Mouse (Mus musculus): ENCODE measurements around the gene Aldh8a1.

Aldh8a1 gene

DNA sequence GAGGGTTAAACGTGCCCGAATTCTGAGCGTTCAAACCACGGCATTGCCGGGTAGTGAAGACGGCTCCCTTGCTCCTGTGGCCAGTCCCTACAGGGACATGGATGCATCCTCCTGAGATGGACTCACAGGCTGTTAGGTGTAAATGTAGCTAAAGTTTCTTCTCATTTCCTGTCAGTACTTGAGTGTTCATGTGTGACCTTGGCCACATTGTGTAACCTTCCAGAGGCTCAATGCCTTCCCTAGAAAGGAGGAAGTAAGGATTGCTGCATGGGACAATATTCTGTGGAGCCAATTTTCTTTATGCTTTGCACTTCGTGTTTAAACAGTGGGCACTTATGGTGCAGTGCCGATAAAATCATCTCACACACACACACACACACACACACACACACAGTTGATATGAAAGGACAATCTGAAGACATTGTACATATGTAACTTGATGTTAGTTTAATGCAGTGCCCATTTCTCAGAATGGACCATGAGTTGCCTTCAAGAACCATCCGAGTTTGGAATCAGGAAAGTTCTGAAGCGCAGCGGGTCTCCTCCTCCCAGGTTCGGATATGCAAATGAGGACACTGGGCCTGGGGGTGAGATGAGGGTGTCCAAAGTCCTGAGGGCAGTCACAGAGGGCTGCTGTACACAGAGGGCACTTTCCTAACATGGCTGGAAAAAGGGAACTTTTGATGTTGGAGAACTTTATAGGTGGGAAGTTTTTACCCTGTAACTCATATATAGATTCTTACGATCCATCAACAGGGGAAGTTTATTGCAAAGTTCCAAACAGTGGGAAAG, at the start of gene Aldh8a1:
Gene Aldh8a1 (plus strand): TSS at position 610 of the 792 bp plus-strand sequence.
- DNase-seq = no peak

DNA sequence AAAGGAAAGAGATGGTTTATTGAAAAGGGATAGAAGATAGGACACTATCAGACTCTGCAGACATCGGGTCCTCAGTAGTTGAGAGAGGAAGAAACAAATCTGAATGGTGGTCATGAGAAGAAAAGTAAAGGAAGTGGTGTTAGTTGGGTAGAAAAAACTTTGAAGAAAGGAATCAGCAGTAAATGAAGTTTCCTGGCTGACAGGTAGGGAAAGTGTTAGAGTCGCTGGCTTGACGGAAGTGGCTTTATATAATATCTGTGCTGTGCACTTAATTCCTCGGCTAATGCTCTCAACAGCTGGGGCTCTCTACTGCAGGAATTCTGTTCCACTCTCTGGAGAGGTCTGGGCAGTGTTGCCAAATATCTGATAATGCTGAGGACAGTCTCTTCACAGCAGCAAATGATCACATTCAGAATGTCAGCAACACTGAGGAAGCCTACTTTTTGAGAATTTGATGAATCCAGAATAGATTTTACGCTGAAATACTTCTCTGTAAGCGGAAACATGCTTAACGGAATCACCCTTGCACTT, 49.4 kb upstream of the Aldh8a1 start:
- DNase-seq = peak; percentile 19

DNA sequence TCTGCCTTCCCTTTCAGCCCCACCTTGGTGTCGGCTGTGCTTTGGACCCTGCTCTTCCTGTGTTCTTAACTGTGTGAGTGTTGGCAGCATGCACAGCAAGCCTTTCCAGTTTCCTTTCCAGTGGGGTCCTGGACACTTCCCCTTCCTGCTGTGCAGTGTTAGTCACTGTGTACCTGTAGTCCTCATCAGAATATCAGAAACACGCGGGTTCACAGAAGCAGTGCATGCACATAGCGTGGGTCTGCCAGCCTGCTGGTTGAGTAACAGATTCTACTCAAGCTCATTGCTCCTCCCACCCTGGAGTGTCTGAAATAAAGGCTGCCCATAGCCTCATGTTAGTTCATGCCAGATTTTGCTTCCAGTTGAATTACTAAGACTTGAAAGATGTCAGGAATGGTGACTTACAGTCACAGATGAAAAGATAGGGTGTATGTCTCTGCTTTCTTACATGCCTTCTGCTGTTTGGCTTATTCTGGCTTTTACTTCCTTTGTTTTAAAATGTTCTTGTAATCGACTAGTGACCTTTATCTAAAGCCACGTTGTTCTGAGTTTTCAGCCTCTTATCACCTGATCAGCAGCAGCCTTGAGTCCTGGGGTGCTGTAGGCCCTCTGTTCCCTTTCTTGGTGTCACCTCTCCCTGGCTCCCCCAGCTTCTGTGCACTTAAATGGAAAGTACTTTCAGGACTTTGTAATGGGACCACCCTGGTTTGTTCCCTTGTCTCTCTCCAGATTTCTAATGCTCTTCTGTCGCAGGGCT, 42.6 kb upstream of the Aldh8a1 start:
- DNase-seq = peak; percentile 6

DNA sequence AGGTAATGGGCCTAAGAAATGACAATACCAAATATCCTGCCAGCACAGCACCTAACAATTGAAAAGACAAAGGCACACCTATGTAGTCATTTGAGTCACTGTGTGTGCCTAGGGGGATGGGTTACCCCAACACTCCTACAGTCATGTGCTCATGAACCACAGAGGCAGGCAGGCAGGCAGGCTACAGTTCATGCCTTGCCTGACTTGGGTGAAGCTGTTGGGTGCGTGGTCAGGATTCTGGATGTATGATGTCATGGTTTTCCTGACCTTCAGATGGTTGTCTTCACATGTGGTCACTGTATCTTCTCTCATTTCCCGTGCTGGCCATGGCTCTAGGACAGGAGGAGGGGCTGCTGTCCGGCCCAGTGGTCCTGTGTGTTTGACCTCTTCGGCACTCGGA, 41.6 kb upstream of the Aldh8a1 start:
- no peak for DNase-seq

DNA sequence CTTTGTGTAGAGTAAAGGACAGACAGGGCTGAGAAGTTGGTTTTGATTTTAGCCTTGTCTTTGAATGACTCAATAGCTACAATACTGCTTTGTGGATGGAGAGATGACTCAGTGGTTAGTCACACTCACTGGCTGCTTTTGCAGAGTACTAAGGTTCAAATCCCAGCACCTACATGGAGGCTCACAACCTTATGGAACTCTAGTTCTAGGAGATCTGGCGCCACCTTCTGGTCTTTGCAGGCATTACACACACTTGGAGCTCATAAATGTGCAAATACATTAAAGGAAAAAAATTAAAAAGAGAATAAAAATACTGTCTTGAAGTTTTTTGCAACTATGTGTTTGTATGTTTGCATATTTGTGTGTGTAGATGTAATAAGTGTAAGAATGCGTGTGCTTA, 39.9 kb upstream of the Aldh8a1 start:
- peak; percentile 49 for DNase-seq

DNA sequence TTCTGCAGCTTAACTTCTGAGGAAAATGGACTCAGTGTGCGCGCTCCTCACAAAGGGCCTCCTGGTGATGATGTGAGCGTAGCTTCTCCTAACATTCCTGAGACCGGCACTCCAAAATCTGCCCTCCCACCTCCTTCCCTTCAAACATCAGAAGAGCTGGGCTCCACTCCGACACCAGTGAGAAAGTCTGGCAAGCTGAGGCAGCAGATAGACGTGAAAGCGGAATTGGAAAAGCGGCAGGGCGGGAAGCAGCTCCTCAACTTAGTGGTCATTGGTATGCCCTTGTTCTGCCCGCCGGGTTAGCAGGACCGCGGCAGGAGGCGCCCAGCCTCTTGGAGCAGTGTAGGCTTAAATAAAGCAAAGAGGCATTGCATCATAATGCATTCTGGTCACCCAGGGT, 35.4 kb upstream of the Aldh8a1 start:
- no peak for DNase-seq

DNA sequence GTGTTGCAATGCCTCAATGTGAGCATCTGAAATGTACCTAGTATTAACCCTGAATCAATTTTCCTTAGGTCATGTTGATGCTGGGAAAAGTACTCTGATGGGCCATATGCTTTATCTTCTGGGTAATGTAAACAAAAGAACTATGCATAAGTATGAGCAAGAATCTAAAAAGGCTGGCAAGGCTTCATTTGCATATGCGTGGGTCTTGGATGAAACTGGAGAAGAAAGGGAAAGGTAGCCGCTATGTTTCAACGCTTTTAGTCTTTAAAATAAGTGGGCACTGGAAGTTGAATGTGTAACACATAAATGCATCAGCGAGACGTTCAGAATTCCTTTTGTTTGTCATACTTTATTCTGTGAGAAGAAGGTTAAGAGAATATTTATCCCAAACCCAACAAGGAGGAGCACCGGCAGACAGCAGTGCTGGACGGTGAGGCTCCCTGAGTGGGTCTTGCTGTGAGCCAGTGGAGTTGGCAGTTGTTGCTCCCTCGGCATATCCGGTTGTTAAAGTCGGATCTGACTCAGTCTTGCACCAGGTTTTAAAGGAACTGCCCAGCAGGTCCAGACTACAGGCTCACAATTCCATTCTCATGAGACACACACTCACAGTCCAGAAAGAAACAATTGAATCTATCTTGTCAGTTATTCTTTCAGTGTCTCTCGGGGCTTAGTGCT, 34.6 kb upstream of the Aldh8a1 start:
- no peak for DNase-seq

DNA sequence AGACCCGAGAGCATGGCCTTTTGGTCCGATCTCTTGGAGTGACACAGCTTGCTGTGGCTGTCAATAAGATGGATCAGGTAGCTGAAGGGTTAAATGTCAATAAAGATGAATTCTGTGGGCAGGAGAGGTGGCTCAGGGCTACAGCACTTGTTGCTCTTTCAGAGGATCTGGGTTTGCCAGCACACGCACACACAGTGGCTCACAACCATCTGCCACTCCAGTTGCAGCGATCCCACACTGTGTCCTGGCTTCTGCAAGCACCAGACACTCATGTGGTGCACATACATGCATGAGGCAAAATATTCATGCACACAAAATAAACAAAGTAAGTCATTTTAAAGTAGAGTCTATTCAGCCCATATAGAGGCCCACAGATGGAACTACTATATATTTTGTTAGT, 29.8 kb upstream of the Aldh8a1 start:
- DNase-seq = no peak

DNA sequence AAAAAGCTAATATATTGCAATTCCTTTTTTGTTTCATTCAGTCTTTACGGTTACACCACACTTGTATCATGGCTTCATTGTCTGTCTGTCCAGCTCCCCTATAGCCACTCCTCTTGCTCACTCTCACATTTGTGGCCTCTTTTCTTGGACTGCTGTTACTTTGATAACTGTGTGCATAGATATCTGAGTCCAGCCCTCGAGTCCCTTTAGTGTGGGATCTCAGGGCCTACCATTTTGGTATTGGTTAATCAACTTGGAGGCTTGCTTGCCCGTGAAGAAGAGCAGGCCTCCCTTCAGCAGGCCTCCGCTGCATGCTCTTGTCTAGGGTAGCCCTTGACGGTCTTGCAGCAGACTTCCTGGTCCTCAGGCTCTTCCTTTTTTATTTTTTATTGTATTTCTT, 27.6 kb upstream of the Aldh8a1 start:
- no peak for DNase-seq

DNA sequence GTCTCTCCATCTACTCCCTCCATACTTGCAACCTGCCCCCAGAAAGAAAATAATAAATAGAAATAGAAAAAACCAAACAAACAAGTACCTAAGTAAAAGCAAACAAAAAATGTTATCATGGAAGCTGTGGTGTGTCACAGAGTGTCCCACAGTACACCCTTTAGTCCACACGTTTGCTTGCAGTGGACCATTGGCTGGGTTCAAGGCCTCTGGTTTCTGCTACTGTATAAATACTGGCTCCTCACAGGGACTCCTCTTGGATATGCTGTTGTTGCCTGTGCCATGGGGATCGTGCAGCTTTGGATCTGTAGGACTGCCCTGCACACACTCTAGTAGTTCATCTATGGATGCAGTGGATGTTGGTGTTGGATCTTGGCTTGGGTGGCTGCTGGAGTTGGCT, 27.1 kb upstream of the Aldh8a1 start:
- no peak for DNase-seq

DNA sequence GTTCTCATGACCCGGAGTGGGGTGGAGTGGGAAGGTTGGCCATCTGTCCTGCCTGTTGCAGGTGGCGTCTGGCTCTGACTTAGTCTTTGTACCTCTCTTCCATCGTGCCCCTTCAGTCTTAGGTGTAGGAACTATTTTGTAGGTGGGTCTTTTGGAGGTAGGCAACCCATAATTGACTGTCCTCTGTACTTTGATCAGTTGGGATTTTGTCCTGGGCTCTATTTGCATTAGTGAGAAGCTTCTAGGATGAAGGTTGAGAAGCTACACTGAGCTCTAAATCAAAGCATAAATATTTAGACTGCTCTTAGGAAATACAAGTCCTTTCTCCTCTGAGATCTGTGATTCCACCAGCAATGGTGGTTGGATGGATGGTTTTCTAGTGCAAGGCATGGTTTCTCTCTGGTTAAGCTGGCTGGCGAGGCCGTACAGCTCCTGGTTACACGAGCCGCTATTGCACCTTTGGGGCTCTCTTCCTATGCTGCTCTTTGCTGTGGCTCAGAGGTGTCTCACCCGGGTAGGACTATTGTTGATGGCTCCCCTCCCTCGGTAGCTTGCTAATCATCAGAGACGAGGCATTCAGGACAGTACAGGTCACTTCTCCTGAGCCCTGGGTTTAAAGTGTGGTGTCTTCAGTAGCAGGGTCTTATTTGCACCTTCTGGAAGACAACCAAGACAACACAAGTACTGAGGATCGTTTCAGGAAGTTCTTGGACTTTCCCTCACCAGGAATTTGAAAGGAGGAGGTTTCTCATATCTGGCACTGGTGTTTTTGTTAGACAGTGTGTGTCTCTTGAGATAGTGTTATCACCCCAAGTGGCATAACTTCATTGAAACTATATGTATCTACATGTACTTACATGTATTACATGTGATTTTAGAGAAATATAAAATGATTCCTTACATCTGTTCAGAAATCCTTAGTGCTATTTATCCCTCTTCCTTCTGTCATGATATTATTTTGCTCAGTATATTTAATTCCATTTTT, 26.3 kb upstream of the Aldh8a1 start:
- no peak for DNase-seq

DNA sequence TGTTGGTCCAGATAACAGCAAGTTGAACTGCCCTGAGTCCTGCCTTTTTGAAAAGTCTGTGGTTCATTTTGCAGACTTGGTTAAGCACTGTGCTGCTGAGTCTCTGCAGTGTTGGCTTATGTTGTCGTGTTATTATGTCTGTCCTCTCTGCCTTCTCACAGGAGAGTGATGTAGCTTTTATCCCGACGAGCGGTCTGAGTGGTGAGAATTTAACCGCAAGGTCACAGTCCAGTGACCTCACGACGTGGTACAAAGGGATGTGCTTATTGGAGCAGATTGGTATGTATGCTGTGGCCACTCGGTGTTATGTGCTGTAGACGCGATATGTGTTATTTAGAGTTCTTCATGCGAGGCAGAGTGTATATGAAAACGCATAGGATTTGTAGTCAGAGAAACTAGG, 25.3 kb upstream of the Aldh8a1 start:
- no peak for DNase-seq

DNA sequence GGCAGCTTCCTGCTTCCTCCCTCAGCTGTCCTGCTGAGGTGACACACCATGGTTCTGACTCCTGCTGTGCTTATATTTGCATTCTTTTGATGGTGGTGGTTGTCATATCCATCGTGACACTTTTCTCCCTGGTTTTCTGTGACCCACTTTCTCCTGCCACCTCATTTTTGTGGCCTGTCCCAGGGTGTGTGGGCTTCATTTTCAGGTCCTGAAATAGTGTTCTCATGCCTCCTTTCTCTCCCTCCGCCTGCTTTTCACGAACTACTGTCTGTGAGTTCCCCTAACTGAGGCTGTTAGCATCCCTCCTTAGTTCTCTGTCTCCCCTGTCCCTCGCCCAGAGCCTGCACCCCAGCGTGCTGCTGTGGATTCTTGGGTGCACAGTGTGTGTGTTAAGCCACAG, 23.2 kb upstream of the Aldh8a1 start:
- DNase-seq = no peak

DNA sequence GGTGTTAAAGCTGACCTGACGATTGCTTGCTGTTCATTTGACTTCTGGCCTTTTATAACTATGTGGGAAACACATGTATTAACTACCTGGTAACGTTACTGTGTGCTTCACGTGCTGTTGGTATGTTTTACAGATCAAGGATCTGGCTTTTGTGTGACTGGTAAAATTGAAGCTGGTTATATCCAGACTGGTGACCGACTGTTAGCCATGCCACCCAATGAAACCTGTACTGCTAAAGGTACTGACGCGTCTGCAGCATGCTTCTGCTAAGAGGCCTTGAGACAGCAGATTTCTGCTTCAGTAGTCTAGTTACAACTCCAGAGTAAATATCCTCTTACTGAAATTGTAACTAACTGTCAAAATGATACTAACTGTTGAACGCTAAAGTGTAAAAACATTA, 22.6 kb upstream of the Aldh8a1 start:
- no peak for DNase-seq

DNA sequence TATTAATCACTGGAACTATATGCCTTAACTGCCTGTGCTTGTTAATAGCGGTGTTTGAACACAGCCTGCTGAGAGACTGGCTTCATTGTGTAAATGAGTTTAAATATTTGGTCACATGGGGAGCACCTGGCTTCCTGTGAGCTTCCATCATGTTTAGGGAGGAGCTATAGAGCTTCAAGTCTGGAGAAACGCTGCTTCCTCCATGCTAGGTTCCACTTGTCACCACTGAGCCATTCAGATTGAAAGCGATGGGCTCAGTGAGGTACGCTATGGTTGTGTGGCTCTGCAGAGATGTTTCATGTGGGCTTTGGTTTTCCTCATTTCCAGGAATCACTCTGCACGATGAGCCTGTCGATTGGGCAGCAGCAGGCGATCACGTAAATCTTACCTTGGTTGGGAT, 19.1 kb upstream of the Aldh8a1 start:
- no peak for DNase-seq

DNA sequence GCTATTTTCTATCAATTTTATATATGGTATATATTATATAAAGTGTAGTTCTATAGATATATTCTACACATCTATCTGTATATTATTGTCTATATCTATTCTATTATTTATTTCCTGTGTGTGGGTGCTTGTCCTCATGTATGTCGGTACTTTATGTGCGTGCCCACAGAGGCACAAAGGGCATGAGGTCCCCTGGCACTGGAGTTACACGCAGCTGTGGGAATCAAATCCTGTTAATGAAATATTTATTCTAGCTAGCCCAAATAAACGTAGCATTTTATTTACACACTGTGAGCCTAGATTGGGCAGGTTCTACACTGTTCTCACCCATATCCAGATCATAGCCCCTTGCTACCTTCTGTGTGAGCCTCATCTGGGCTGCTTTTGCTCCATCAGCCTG, 18.0 kb upstream of the Aldh8a1 start:
- DNase-seq = no peak

DNA sequence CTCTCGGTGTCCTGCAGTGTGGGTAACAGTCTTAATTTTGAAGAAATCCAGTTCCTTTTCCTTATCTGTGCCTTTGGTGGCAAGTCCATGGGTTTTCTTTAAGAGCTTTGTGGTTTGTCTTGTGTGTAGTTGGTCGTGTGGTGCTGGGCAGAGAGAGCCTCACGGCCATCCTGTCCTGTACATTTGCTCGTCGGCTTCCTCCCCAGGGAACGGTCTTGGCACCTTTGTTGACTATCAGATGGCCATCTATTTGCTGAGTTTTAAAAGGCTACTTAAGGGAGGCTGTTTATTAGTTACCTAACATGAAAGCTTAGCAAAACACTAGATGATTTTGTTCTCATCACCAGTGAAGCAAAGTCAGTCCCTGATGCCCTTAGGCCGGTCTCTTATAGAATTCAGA, 15.2 kb upstream of the Aldh8a1 start:
- DNase-seq = no peak

DNA sequence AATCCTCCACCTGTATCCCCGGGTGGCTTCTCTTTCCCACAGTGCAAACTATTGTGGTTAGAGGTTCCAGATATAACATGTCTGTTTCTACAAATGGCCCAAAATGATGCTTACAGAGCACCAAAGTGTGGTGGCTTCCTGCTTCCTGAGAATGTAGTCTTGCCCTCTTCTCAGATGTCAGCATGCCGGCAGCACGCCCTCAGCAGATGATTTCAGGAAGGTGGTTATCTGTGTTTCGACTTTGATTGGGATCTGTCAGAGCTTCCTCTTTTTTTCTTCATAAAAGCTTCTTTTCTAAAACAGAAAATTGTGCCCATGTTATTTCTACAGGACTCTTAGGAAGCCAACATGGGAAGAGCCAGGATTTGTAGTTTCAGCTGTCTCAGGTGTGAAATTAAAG, 13.8 kb upstream of the Aldh8a1 start:
- no peak for DNase-seq

DNA sequence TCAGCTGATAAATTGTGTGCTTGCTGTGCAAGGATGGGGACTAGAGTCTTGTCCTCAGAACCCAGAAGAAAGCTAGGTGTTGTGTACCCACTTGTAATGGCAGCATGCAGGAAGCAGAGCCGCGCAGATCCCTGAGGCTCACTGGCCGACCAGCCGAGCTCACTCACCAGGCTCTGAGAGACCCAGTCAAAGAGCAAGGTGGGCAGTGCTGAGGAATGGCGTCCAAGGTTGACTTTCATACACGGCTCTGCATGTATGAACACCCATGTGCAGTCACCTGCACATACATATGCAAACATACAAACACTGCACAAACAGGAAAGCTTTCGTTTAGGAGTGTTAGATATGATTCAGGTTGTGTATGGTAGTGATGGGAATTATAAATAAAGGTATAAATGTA, 12.1 kb upstream of the Aldh8a1 start:
- DNase-seq = no peak

DNA sequence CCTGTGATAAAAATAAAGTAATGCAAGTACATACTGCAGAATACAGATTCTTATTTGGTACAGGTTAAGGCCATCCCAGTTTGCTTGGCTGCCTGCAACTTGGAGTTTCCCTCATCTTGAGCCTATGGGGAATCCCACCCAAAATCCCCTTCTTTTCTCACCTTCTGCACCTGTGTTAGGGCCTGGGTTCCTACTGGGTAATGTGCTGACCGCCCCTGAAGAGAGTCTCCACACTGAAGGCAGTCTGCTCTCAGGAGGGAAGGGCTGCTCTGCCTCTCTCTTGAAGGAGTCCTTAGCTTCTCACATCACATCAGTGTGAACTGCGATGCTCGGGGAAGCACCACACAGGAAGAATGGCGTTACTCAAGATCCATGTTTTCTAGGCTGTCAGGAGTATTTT, 11.2 kb upstream of the Aldh8a1 start:
- DNase-seq = no peak

DNA sequence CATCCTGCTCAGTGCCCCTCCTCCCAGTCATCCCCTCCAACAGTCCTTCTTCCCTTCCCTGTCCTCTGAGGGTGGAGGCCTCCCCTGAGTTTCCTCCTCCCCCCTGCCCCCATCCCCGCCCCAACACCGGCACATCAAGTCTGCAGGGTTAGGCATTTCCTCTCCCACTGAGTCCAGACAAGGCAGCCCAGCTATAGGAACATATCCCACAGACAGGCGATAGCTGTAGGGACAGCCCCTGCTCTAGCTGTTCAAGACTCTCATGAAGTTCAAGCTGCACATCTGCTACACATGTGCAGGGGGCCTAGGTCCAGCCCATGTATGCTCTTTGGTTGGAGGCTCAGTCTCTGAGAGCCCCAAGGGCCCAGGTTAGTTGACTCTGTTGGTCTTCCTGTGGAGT, 10.6 kb upstream of the Aldh8a1 start:
- DNase-seq = no peak

DNA sequence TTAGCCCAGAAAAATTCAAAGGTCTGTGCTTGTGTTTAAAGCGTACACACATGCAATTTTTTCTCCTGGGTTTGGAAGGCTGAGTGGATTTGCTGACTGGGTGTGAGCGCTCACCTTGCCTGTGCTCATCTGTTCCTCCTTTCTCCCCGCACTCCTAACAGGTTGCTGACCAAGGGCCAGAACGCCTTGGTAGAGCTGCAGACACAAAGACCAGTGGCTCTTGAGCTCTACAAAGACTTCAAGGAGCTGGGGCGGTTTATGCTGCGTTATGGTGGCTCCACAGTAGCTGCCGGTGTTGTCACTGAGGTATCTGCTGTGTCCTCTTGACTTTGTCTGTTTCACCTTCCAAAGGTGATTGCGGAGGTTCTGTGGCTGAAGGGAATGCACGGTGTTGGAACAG, 9.6 kb upstream of the Aldh8a1 start:
- no peak for DNase-seq

All from lung, postnatal 36 days (tissue).